Mouse (Mus musculus) gastrocnemius, postnatal 14 days (tissue): ENCODE measurements around the gene Ccdc77. TPM values are rescaled to one million over a fixed set of nuclear protein-coding genes. Genes with fewer than 3 reads are reported as not detected.
"Not testable (repeated sequence)": the region's sequence is repeated elsewhere in the genome, so short reads cannot be mapped to it uniquely, and the experiment has no call there.

Source experiments
- DNase-seq: peaks from one replicate; pipeline ENCODE4 v3.0.0; 2021; ENCODE audit warnings: mixed read lengths
- intact Hi-C: fragments of 180-260 bp; cut with DNase I; formaldehyde crosslinking; loops from one replicate; pipeline ENCODE4 v1.15.1; 2025; ENCODE audit warnings: low total_unique reads
- total RNA-seq, 2 experiments: library from RNA; stranded (reverse); gene quantifications; 2 replicates each; pipeline ENCODE4 v1.2.3; 2021

Ccdc77 gene
- total RNA-seq, 2 experiments from 2014 or later, result 5.5 to 6.6 TPM

DNA sequence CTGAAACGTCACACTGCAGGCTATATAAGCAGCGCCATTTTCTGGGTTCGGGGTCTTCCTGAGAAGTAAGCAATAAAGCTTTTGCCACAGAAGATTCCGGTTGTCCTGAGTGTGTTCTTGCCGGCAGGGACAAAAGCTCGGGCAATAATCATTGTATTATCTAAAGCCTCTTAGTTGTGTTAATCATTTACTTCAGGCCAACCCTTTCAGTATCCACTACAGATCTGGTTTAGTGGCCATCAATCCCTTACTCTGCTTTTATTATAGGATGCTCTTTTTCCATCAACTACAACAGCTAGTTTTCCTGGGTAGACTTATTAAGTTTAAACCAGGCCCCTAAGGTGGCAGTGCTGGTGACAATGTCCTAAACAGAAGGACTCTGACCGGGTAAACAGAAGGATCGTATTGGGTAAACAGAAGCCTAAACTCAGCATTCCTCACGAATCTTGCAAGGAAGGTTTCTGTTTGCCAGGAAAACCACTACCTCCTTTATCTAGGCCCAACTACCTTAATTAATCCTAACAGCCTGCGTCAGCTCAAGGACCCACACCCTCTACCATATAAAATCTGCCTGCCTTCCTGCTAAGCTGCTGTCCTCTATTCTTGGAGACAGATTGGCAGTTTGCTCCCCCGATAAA, 45.8 kb downstream of the Ccdc77 start:
- intact Hi-C loops, result no loop called here
- no peak for DNase-seq

- intact Hi-C loops, result no loop called here
- no peak for DNase-seq
These were observed 51.7 kb downstream of the Ccdc77 start for GRCm38 (mm10) chr6:120312443-120312842.

DNA sequence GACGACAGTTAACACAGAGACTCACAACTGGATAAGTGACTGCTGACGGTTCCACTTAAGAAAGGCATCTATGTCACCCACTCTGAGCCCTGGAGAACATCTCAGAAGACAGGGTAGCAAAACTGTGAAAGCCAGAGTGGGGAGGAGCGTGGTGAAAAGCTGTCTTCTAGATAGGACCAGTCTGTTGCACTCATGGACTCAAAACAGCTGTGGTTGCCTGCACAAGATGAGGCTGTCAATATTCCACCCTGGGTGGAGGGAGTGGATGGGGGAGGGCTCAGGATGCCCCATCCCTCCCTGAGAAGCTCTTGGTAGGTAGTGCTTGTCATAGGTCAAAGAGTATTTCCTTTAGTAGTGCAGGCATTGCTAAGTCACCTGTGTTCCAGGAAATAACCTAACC, 54.4 kb downstream of the Ccdc77 start:
- intact Hi-C loops, result no loop called here
- no peak for DNase-seq

- no peak for DNase-seq
- intact Hi-C loops, result no loop called here
These were observed 54.8 kb downstream of the Ccdc77 start for GRCm38 (mm10) chr6:120309338-120309737.

GRCm38 (mm10) chr6:120306859-120307594, 57.1 kb downstream of the Ccdc77 start:
- no peak for DNase-seq
- intact Hi-C loops, result no loop called here

- intact Hi-C loops, result no loop called here
- peak; percentile 16 for DNase-seq
These were observed 61.3 kb downstream of the Ccdc77 start for GRCm38 (mm10) chr6:120302755-120303316.

DNA sequence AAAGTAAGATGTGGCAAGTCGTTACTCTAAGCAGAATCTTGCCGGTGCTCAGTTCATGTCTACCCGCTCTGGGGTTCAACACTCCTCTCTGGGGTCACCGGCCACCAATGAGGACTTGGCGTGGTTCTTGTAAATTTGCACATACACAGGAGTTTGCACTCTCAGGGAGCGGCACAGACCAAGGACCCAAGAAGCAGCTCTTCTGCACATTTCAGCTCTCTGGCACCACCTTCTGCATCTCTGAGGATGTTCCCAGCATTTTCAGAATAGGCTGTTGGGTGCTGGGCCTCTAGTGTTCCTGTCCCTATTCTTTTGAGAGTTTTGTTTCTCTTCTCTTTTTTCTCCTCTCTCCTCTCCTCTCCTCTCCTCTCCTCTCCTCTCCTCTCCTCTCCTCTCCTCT, 63.0 kb downstream of the Ccdc77 start:
- peak; percentile 31 for DNase-seq
- intact Hi-C loops, result no loop called here

DNA sequence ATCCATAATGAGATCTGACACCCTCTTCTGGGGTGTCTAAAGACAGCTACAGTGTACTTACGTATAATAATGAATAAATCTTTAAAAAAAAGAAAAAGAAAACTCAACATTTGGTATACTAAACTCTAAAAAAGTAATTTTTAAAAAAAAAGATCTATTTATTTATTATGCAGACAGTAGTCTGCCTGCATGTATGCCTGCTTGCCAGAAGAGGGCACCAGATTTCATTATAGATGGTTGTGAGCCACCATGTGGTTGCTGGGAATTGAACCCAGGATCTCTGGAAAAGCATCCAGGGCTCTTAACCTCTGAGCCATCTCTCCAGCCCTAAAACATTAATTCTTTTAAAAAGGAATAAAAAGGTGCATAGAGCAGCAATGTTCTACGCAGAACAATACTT, 67.6 kb downstream of the Ccdc77 start:
- DNase-seq, result not testable (repeated sequence)
- intact Hi-C loops, result loop anchor here (5.0 kb wide), 1 partner anchor 74 kb away; no protein-coding TSS in a partner anchor

DNA sequence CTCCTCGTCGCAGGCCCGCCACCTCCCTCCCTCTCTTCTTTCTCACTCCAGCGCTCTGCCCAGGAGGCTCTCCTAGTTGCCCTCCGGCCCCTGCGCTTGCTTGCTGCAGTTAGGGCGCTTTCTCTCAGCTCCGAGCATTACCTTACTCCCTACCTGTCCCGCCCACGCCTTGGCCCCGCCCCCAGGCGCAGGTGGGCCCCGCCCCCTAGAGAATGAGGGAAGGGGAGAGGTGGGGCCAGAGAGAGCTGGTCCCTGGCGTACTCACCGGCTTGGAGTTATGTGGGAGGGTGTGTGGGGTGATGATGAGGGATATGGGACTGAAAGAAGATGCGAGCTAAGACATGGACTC, 69.4 kb downstream of the Ccdc77 start:
- intact Hi-C loops, result loop anchor here (5.0 kb wide), 1 partner anchor 72 kb away; no protein-coding TSS in a partner anchor
- no peak for DNase-seq

DNA sequence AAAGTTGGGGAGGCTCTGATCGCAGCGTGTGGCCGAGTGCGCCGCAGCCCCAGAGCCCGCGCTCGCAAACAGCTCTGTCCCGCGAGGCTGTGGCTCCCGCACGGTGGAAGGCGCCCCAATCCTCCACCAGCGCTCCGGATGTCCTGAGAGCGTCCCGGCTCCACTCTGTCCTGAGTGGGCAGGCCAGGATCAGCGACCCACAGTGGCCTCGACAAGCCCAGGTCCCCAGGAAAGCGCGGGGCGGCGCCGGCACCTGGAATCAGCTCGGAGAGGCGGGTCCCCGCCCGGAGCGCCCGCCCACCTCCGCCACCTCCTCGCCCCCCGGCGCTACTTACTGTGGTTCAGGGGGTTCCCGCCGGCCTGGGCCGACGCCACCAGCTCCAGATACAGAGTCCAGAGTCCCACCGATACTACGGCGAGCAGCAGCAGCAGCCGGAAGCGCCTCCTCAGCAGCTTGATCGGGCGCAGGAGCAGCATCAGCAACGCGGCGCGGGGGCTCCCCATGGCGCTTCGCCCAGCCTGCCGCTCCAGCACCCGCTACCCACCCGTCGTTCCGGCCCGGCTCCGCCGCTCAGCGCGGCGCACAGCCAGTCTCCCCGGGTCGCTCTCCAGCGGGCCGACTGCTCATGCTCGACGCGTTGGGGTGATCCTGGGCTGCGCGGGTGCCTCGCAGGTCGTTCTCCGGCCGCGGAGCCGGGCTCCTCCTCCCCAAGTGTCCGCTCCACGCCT, 70.0 kb downstream of the Ccdc77 start, which contains the start of the genes D330020A13Rik and B4galnt3:
Gene D330020A13Rik, plus strand, starts transcription at position 309 of the 729 bp plus-strand sequence.
Gene B4galnt3, minus strand, starts transcription at position 504 of the 729 bp plus-strand sequence.
- peak; percentile 39 for DNase-seq
- intact Hi-C loops, result no loop called here

GRCm38 (mm10) chr6:120291396-120292009, 72.7 kb downstream of the Ccdc77 start:
- intact Hi-C loops, result no loop called here
- no peak for DNase-seq

DNA sequence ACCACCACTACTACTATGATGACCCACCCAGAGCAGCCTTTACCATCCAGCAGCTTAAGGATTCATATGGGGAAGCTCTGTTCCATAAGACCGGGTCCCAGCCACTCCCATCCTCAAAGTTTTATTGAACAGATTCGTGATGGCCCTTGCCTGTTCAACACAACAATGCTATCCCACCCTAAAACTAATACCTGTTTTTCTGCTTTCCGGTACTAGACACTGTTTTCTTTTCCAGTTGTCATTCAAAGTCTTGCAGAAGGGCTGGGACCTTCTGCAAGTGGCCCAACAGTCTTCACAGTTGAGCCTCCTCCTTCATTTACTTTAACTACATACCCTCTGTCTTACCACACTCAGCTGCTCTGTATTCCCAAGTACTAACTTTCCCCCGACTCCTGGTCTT, 74.7 kb downstream of the Ccdc77 start:
- DNase-seq, result no peak
- intact Hi-C loops, result no loop called here

- DNase-seq, result no peak
- intact Hi-C loops, result no loop called here
These were observed 75.6 kb downstream of the Ccdc77 start for GRCm38 (mm10) chr6:120288541-120288940.

DNA sequence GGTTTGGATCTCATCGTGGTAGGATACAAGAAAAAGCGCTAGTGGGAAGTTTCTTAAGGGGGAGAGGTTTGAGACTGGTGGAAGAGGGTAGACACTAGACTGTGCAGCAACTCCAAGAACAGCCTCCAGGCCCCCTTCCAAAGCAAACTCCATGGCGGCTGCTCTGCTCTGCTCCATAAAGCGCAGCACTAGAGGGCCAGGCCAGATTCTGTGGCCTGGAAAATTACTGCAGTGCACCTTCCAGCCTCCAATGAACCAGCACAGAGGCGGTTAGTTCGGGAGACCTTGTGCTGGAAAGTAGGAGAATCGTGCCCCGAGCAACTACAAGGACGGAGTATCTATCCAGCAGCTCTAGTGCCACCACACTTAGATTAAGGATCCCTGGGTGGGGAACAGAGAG, 76.9 kb downstream of the Ccdc77 start:
- no peak for DNase-seq
- intact Hi-C loops, result no loop called here

DNA sequence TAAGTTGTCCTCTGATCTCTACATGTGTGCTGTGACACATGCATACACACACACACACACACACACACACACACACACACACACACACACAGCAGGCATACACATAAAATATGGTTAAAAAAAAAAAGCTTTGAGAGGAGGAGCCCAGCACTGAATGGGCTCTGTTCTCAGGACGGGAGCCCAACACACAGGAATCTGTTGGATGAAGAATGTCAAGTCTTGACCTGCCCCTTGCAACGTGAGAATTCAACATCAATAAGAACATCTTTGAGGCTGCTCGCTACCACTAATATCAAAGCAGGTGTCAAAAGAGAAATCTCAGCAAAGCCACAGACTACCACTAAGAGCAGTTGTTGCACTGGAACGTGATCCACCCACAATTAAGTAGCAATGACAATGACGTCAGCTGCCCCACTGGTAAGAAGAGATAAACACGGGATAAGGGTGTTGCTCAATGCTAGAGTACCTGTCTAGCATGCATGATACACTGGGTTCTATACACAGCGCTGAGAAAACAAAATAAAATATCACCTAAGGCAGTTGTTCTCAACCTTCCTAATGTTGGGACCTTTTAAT, 87.2 kb downstream of the Ccdc77 start:
- intact Hi-C loops, result no loop called here
- no peak for DNase-seq

DNA sequence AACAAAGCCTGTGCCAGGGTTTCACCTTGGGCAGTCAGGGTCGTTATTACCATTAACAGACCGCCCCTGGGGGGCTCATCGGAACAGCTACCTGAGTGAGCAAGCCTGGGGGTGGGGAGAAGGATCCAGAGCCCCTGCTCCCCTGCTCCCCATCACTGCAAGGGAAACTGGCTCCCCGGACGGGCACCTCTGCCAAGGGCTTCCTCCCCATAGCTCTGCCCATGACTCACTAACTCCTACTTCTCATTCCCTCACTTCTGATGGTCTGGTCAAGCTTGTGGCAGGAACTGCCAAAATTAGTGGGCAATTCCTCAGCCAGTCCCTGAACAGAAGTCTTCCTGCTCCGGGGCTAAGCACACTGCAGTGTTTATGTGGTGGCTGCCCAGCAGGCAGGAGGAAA, 88.9 kb downstream of the Ccdc77 start:
- intact Hi-C loops, result no loop called here
- peak; percentile 14 for DNase-seq

DNA sequence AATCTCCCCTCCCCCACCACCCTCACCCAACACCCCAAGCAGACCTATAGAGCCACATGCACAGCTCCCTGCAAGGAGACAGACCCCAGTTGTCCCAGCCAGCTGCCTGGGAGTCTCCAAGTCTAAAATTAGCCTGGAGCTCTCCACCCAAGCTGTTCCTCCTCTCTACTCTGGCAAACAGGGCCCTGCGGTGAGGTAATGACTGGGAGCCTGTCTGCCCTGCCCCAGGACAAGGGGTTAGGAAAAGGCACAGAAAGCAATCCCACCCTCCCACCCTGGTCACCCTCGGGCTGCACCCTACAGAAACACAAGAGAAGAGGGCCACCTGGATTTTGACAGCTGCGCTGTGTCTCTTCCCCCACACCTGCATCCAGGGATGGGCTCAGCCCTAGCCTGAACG, 89.3 kb downstream of the Ccdc77 start:
- intact Hi-C loops, result no loop called here
- DNase-seq, result peak; percentile 64
